Mouse (Mus musculus) mouse embryonic stem cell (cell line): ENCODE data around the gene Tmx2.

Source experiments
- in situ Hi-C, 2 experiments: fragments of 300-500 bp; cut with MboI; formaldehyde crosslinking; loops; 1 replicate in 1 of 2; 3 replicates in 1 of 2; pipeline ENCODE4 v1.14.3; 2019 to 2020; ENCODE audit warnings: low sequenced_read_pairs in 2 of 2, low pct_unique_long_range_greater_than_20kb in 1 of 2, mixed read lengths in 1 of 2; ENCODE audit not compliant: unreplicated experiment in 1 of 2

Tmx2 gene

DNA sequence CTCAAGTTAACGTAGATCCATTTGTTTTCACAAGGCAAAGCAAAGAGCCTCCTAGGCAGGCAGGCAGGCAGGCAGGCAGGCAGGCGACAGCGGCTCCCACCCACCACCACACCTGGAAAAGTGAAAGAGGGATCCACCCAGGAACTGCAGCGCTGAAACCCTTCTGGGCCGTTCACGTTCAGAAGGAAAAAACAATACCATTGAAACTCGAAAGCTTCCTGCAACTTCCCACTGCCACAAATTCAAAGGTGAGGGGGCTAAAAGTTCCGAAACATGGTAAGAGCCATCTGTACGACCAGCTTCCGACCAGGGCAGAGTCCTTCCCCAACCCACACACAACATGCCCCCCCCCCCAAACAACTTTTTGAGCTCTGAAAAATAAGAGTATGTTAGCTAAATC, 29.3 kb downstream of the Tmx2 start:
- in situ Hi-C loops = loop anchor here in 1 of 2 experiments (5.0 kb wide), 1 partner anchor 177 kb away; no protein-coding TSS in a partner anchor

DNA sequence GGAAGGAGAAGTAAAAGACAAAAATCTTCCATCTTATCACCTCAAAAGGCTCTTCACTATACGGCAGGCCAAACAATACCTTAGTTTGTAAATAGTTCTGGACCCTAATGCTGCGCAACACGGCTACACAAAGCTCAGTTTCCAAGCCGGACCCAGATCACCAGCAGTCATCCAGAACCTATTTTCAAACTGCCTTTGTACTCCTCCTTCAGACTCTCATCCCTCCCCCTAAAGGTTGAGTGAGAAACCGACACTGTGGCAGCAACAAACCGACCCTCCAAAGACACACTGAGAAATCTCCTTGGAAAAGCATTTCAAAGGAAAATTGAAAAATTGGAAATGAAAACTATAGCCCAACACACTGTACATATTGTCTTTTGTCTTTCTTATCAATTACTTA, 30.6 kb downstream of the Tmx2 start:
- in situ Hi-C loops = no loop called here

DNA sequence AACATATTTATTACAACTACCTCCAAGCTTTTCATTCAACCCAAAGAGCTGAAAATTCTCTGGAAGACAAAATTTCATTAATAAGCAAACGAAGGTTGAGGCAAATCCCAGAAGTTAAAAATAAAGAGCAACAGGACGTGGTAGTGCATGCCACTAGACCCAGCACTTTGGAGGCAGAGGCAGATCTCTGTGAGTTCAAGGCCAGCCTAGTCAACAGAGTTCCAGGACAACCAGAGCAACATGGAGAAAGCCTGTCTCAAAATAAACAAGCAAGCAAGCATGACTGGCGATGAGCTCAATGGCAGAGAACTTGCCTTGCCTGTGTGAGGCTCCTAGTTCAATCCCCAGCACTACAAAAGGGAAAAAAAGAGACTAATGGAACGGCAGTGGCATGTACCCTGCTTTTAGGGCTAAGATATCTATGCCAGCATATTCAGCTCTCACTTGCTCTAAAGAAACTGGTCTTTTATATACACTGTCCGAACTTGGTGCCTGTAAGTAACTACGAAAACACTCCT, 31.8 kb downstream of the Tmx2 start:
- in situ Hi-C loops = no loop called here

- in situ Hi-C loops = no loop called here
Observed at GRCm38 (mm10) chr2:84646138-84646537, 32.8 kb downstream of the Tmx2 start.

DNA sequence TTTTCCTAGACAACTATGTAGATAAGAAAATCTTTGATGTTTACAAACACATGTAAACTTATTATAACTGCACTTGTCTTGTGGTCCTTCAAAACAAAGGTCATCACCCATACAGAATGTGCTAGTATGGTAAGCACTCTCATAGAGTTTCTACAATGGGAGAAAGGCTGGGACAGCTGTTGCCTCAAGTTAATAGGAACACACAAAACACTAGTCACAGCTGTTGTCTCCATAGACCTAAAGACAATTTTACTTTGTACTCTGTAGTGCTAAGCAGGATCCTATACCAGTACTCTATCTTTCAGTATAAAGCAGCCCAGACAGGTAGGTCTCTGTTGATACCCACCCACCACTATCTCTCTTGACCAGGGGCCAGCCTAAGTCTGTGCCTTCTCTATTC, 38.1 kb downstream of the Tmx2 start:
- in situ Hi-C loops = no loop called here

DNA sequence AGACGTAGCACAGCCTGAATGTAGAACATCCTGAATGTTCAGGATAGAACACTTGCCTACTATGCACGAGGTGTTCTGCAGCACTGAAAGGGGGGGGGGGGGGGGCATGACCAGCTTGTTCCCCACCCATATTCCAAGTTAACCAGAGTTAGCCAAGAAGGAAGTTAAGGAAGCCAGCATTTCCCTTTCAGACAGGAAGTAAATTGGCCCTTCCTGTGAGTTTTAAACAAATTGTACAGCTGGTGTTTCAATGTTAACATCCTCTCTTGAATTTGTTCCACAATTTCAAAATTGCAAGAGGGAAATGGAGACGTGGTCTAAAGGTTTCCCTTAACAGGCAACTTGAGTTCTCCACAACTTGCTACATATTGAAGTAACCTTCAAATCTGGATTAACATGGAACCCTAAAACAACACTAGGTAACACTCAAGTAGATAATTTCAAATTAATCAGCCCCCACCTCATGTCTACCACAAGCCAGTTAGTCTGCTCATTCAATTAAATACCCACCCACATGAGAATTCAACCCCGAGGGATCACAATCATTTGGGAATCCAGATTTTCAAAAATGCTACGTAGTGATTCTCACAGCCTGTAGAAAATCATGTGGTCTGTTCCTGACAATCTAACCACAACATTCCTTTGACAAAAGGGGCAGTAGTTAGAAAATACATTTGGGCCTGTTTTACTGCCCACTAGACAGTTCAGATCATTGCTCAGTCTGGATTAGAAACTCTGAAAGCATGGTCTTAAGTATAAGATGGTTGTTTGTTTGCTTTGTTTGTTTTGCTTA, 40.3 kb downstream of the Tmx2 start:
- in situ Hi-C loops = no loop called here

- in situ Hi-C loops = no loop called here
Observed at GRCm38 (mm10) chr2:84637452-84638165, 41.3 kb downstream of the Tmx2 start.

DNA sequence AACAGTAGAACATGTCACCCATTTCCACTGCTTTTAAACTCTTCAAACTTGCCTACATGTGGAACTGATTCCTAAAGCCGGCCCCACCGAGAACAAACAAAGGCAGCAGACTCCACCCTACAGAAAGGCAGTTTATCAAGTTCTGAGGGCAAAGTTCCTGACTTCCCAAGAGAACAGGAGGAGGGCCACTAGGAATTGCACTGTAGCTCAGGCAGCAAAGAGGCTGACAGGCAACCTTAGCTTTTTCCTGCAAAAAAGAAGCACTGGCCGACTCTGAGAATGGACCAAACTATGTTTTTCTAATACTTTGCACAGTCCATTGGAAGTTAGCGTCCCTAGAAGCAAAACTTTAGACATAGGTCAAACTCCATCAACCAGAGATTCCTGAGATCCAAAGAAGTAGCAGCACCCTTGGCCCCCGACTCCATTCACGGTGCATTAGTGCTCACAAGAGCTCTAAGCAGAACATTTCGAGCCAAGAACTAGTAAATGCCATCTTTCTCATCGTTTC, 42.7 kb downstream of the Tmx2 start:
- in situ Hi-C loops = no loop called here

- in situ Hi-C loops = no loop called here
Observed at GRCm38 (mm10) chr2:84635611-84636010, 43.3 kb downstream of the Tmx2 start.

DNA sequence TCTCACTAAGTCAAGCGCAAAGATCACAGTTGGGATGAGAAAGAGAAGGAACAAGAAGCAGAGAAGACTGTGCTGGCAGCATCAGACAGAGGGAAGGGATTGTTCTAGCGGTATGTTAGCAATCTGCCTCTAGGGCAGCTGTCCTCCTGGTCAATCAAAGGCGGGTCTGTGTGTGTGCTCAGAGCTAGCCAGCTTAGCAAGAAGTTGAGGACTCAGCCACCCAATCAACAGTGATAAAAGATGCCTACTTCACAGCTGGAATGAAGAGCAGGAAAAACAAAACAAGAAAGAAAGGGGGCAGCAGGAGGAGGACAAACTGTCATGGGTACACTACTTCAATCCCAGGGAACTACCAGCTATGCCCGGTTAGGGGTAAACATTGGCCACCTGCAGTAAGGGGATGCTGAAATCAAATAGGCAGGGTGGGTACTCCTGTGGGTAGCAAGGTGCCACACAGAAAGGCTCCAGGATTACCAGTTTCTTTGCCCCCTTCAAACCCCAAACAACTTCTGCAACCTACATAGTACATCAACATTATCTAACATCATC, 43.9 kb downstream of the Tmx2 start:
- in situ Hi-C loops = no loop called here

DNA sequence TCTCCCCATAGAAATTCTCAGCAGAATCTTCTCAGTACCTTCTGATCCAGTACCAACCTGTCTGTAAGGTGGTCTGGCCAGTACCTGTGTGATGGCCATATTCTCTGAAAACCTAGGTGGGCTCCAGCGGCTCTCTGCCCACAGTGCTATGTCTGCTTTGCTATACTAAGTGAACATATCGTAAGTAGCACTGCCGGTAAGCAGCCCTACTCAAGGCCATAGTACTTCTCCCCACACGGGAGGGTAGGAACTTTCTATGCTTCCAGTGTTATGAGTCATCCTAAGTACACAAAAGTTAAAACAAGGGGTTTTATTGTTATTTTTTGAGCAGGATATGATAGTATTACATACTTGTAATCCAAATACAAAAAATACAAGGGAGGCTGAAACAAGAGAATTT, 44.9 kb downstream of the Tmx2 start:
- in situ Hi-C loops = no loop called here

- in situ Hi-C loops = no loop called here
Observed at GRCm38 (mm10) chr2:84632999-84633398, 45.9 kb downstream of the Tmx2 start.

DNA sequence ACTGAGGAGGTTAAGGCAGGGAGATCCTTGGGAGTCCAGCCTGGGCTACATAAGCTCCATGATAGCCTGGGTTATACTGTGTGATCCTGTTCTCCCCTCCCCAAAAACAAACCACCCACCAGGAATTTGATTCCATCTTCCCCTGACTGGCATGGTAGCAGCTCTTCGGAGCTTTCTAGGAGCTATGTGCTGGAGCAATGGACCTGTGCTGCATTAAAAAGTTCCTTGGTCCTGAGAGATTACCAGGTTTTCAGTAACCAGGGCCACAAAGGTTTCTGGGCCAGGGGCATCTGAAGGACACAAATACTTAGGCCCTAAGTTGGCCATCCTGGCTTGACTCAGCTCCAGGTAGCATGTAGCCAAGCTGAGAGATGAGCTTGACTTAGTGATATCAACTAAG, 46.9 kb downstream of the Tmx2 start:
- in situ Hi-C loops = no loop called here

DNA sequence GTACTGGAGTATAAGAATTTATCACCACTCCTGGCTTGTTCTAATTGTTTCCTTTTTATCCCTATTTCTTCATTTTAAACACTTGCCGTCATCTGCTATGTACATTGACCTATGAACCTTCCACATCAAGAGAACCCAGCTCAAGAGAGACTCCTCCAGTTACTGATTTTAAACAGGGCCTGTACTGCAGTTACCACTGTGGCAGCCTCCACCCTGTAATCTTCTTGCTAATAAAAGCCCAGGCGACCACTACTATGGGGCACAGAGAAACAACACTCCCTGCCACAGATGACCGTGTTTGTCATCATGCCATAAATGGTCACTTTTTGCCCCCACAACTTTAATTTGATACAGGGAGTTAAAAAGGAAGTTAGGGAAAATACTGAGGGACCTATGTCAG, 51.9 kb downstream of the Tmx2 start:
- in situ Hi-C loops = no loop called here

GRCm38 (mm10) chr2:84626366-84626975, 52.5 kb downstream of the Tmx2 start:
- in situ Hi-C loops = no loop called here

GRCm38 (mm10) chr2:84624201-84624600, 54.7 kb downstream of the Tmx2 start:
- in situ Hi-C loops = no loop called here

- in situ Hi-C loops = no loop called here
Observed at GRCm38 (mm10) chr2:84623428-84624119, 55.4 kb downstream of the Tmx2 start.

GRCm38 (mm10) chr2:84622668-84623067, 56.3 kb downstream of the Tmx2 start:
- in situ Hi-C loops = no loop called here
